In the genomic region with DNA sequence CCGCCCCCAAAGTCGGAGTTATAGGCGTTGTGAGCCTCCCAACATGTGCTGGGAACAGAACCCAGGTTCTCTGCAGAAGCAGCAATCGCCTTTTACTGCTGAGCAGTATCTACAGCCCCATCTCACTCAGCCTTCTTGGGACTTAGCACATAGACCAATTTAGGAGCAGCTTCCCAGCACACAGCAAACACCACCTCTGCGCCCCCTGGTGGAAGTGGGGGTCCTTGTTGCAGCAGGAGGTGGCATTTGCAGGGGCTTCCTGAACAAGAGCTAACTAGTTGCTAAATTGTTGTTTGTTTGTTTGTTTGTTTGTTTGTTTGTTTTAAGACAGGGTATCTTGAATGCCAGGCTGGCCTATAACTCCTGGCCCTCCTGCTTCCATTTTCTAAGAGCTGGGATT, we compare ENCODE assay signal across 10 mouse cellular contexts. TPM values are rescaled to one million over a fixed set of nuclear protein-coding genes. Genes with fewer than 3 reads are reported as not detected.
A peak's percentile ranks its signal among the peaks of the same experiment; 100 is the strongest.
DNase-seq lines count a peak whose midpoint lies in the region; ATAC-seq lines count a peak whose summit lies in the region.
"Had no signal": no experiment of that assay in that cellular context is flagged by ENCODE, and none has a peak within 500 bp of the region (broad histone marks: within the 10 kb centered on the region; RNA-seq: fewer than 3 reads in every experiment).

No protein-coding gene starts in this region.

- no peak overlapping the region for H3K4me2 ChIP-seq in liver, embryonic 12.5 days

- no peak overlapping the region for H3K9ac ChIP-seq in liver, embryonic 12.5 days

- H3K4me1 ChIP-seq in liver, embryonic 12.5 days, result no peaks in the 10 kb centered on the region

- H3K4me3 ChIP-seq in liver, embryonic 12.5 days, result no peak overlapping the region

- no peaks in the 10 kb centered on the region for H3K9me3 ChIP-seq in liver, embryonic 12.5 days (replicated peaks)

- WGBS in liver, embryonic 12.5 days (ENCODE audit: insufficient replicate concordance), result 18% methylated on average over 5 of the region's 5 CpGs

- ATAC-seq in liver, embryonic 12.5 days, result no peak

- H3K36me3 ChIP-seq in liver, embryonic 12.5 days, result no peaks in the 10 kb centered on the region

- no peak overlapping the region for H3K27ac ChIP-seq in liver, embryonic 12.5 days

- DNase-seq in cerebellum, adult 9-10 months, result peak; percentile 31
- DNase-seq in cerebellum, adult 11-12 months, result no peak
- peak; percentile 71 for DNase-seq in liver
- peak; percentile 87 for DNase-seq in adrenal gland, postnatal 14 days
- peak; percentile 47 to 55 for DNase-seq in gastrocnemius, adult 8-10 months (ENCODE audit: low spot score in 2 of 2)
- DNase-seq in lung, adult 18-20 months, result peak; percentile 47 to 67
- DNase-seq in spleen, postnatal 36 days (ENCODE audit: low spot score in 2 of 2), result peak; percentile 43 to 48

- H3K27me3 ChIP-seq in liver, embryonic 12.5 days (replicated peaks), result peaks cover 41% of the 10 kb centered on the region

RNA-seq across cellular contexts. Expression of a gene that starts 11.7 kb away (rescaled TPM):
- polyA plus RNA-seq in liver, embryonic 12.5 days (2016; fragmentation: Nextera tagmentation; extraction: Ambion mirVana), result not detected in 2 replicates
- not detected in 2 replicates for total RNA-seq in adrenal gland, postnatal 14 days (2021)
- total RNA-seq in gastrocnemius, adult 8-10 months (2022), result not detected
- polyA plus RNA-seq: stomach, embryonic 16.5 days had no signal

RNA-seq across cellular contexts. Expression of a gene that starts 20.1 kb away (rescaled TPM):
- polyA plus RNA-seq in liver, embryonic 12.5 days (2016; fragmentation: Nextera tagmentation; extraction: Ambion mirVana), result not detected in 2 replicates
- total RNA-seq in adrenal gland, postnatal 14 days (2021), result not detected in 2 replicates
- total RNA-seq in gastrocnemius, adult 8-10 months (2022), result not detected
- total RNA-seq: layer of hippocampus, adult 8-10 months had no signal
- polyA plus RNA-seq: stomach, embryonic 16.5 days had no signal

RNA-seq across cellular contexts. Expression of a gene that starts 31.3 kb away (rescaled TPM):
- not detected in 2 replicates for polyA plus RNA-seq in liver, embryonic 12.5 days (2016; fragmentation: Nextera tagmentation; extraction: Ambion mirVana)
- total RNA-seq in adrenal gland, postnatal 14 days (2021), result 0.23 TPM in 1 of 2 replicates, not detected in the other
- total RNA-seq in gastrocnemius, adult 8-10 months (2022), result not detected
- total RNA-seq: layer of hippocampus, adult 8-10 months had no signal
- polyA plus RNA-seq: stomach, embryonic 16.5 days had no signal

RNA-seq across cellular contexts. Expression of a gene that starts 44.5 kb away (rescaled TPM):
- polyA plus RNA-seq in liver, embryonic 12.5 days (2016; fragmentation: Nextera tagmentation; extraction: Ambion mirVana), result 54.6 and 56.1 TPM in 2 replicates
- total RNA-seq in adrenal gland, postnatal 14 days (2021), result 111 and 143 TPM in 2 replicates
- 10 to 100 TPM; 46.9 to 56.0 (median 53.8) TPM for total RNA-seq in gastrocnemius, adult 8-10 months (2022)

RNA-seq across cellular contexts. Expression of a gene that starts 53.5 kb away (rescaled TPM):
- polyA plus RNA-seq in liver, embryonic 12.5 days (2016; fragmentation: Nextera tagmentation; extraction: Ambion mirVana), result 0.11 TPM in 1 of 2 replicates, not detected in the other
- total RNA-seq in adrenal gland, postnatal 14 days (2021), result 0.37 and 0.64 TPM in 2 replicates
- not detected for total RNA-seq in gastrocnemius, adult 8-10 months (2022)
- total RNA-seq: layer of hippocampus, adult 8-10 months had no signal
